Mouse (Mus musculus) intestine, embryonic 16.5 days (tissue): ENCODE results near the gene Efemp2. TPM values are rescaled to one million over a fixed set of nuclear protein-coding genes. Genes with fewer than 3 reads are reported as not detected.

ENCODE experiments used
- ATAC-seq: fragments of 200-750 bp; cut with Nextera tagmentation; 2 replicates; pipeline ENCODE4 v1.8.0; 2017; ENCODE audit warnings: moderate TSS enrichment, moderate library complexity
- H3K27ac ChIP-seq: fragments of 300-500 bp; sonication (generic); 2 replicates; pipeline ENCODE4 v1.5.1; 2014; ENCODE audit warnings: mild to moderate bottlenecking, low read length
- H3K27me3 ChIP-seq: fragments of 300-500 bp; sonication (generic); replicated peaks from 2 replicates; pipeline ENCODE4 v1.6.1; 2014; ENCODE audit warnings: low read length, control low read depth, mixed read lengths; ENCODE audit not compliant: control insufficient read depth, insufficient read depth
- H3K36me3 ChIP-seq: fragments of 300-500 bp; sonication (generic); 2 replicates; pipeline ENCODE4 v1.6.1; 2014; ENCODE audit warnings: low read length, control low read depth; ENCODE audit not compliant: control insufficient read depth, insufficient read depth
- H3K4me1 ChIP-seq: fragments of 300-500 bp; sonication (generic); 2 replicates; pipeline ENCODE4 v1.6.1; 2014; ENCODE audit warnings: low read length, control low read depth, mixed read lengths; ENCODE audit not compliant: control insufficient read depth, insufficient read depth
- H3K4me2 ChIP-seq: fragments of 300-500 bp; sonication (generic); 2 replicates; pipeline ENCODE4 v1.6.1; 2014; ENCODE audit warnings: low read depth, low read length, control low read depth
- H3K4me3 ChIP-seq: fragments of 300-500 bp; sonication (generic); 2 replicates; pipeline ENCODE4 v1.5.1; 2014; ENCODE audit warnings: mild to moderate bottlenecking, low read length
- H3K9ac ChIP-seq: fragments of 300-500 bp; sonication (generic); 2 replicates; pipeline ENCODE4 v1.6.1; 2014; ENCODE audit warnings: low read depth, low read length
- H3K9me3 ChIP-seq: fragments of 300-500 bp; sonication (generic); 2 replicates; pipeline ENCODE4 v1.6.1; 2016; ENCODE audit warnings: low read length, control low read depth; ENCODE audit not compliant: control insufficient read depth
- WGBS: fragments of 180-500 bp; shearing (Covaris S2); extraction: QIAGEN DNeasy Blood & Tissue Kit; methylation state at CpG from one replicate; pipeline ENCODE4 v1.1.7; 2014; 5-methylcytosine and 5-hydroxymethylcytosine counted together
- polyA plus RNA-seq: library from polyadenylated mRNA; unstranded; fragments of >200 nt; fragmentation: Nextera tagmentation; extraction: Ambion mirVana; gene quantifications from 2 replicates; pipeline ENCODE4 v1.2.1, GENCODE M21; 2015

Efemp2 gene
- polyA plus RNA-seq, 1 experiment from 2014 or later, result 112 TPM

- WGBS, result 6% methylated on average over 36 of the region's 36 CpGs
Observed at GRCm38 (mm10) chr19:5448354-5449150, 25.2 kb upstream of the Efemp2 start.

GRCm38 (mm10) chr19:5449673-5450072 lies 24.1 kb upstream of the Efemp2 start:
- no peak for ATAC-seq
- no peaks in the 10 kb centered on the region; the same call in 1 of the 2 replicates for H3K36me3 ChIP-seq
- WGBS, result 76% methylated on average over 3 of the region's 3 CpGs
- peaks cover 10% of the 10 kb centered on the region for H3K4me1 ChIP-seq
- peaks cover 28% of the 10 kb centered on the region for H3K27me3 ChIP-seq
- H3K4me2 ChIP-seq, result no peak overlapping the region
- no peak overlapping the region for H3K27ac ChIP-seq
- no peaks in the 10 kb centered on the region for H3K9me3 ChIP-seq
- H3K4me3 ChIP-seq, result no peak overlapping the region
- H3K9ac ChIP-seq, result no peak overlapping the region

More at GRCm38 (mm10) chr19:5448354-5449150, 25.2 kb upstream of the Efemp2 start:
- ATAC-seq, result peak; percentile 20; the same call in 1 of the 2 replicates
- H3K36me3 ChIP-seq, result no peaks in the 10 kb centered on the region
- peaks cover 28% of the 10 kb centered on the region for H3K27me3 ChIP-seq
- peak overlapping the region; percentile 62 for H3K4me3 ChIP-seq
- H3K27ac ChIP-seq, result no peak overlapping the region
- H3K9me3 ChIP-seq, result no peaks in the 10 kb centered on the region
- H3K4me2 ChIP-seq, result peak overlapping the region; percentile 98
- peak overlapping the region; percentile 57; the same call in 1 of the 2 replicates for H3K9ac ChIP-seq
- peaks cover 10% of the 10 kb centered on the region; the same call in 1 of the 2 replicates for H3K4me1 ChIP-seq

- Histone ChIP-seq H3K9me3 (no peaks in the 10 kb centered on the region), H3K9ac (no peak overlapping the region), H3K4me1 (peaks cover 30% of the 10 kb centered on the region), H3K36me3 (no peaks in the 10 kb centered on the region; the same call in 1 of the 2 replicates), H3K27me3 (peaks cover 28% of the 10 kb centered on the region), H3K4me3 (no peak overlapping the region), H3K4me2 (no peak overlapping the region), H3K27ac (no peak overlapping the region)
- WGBS, result 80% methylated on average over 6 of the region's 6 CpGs
- ATAC-seq, result no peak
Observed at GRCm38 (mm10) chr19:5451766-5452165, 22.0 kb upstream of the Efemp2 start.

GRCm38 (mm10) chr19:5455037-5455436 lies 18.7 kb upstream of the Efemp2 start:
- 82% methylated on average over 12 of the region's 12 CpGs for WGBS
- no peak for ATAC-seq
- peak overlapping the region; percentile 85; the same call in 1 of the 2 replicates for H3K9ac ChIP-seq
- H3K4me3 ChIP-seq, result peak overlapping the region; percentile 65
- no peak overlapping the region for H3K27ac ChIP-seq
- no peaks in the 10 kb centered on the region for H3K9me3 ChIP-seq
- H3K4me2 ChIP-seq, result peak overlapping the region; percentile 98
- no peaks in the 10 kb centered on the region; the same call in 1 of the 2 replicates for H3K36me3 ChIP-seq
- H3K4me1 ChIP-seq, result peaks cover 22% of the 10 kb centered on the region
- peaks cover 5% of the 10 kb centered on the region for H3K27me3 ChIP-seq

GRCm38 (mm10) chr19:5455568-5455967 lies 18.2 kb upstream of the Efemp2 start:
- ATAC-seq, result no peak
- peaks cover 23% of the 10 kb centered on the region for H3K4me1 ChIP-seq
- no peaks in the 10 kb centered on the region; the same call in 1 of the 2 replicates for H3K27me3 ChIP-seq
- peak overlapping the region; percentile 98 for H3K4me2 ChIP-seq
- H3K9me3 ChIP-seq, result no peaks in the 10 kb centered on the region
- H3K9ac ChIP-seq, result peak overlapping the region; percentile 85; the same call in 1 of the 2 replicates
- H3K4me3 ChIP-seq, result peak overlapping the region; percentile 65
- H3K27ac ChIP-seq, result no peak overlapping the region
- 65% methylated on average over 8 of the region's 8 CpGs for WGBS
- H3K36me3 ChIP-seq, result no peaks in the 10 kb centered on the region; the same call in 1 of the 2 replicates

GRCm38 (mm10) chr19:5456241-5456921 lies 17.4 kb upstream of the Efemp2 start:
- peak overlapping the region; percentile 93 for H3K27ac ChIP-seq
- H3K4me2 ChIP-seq, result peak overlapping the region; percentile 98
- WGBS, result 3% methylated on average over 26 of the region's 26 CpGs
- H3K4me3 ChIP-seq, result peak overlapping the region; percentile 65
- no peaks in the 10 kb centered on the region for H3K9me3 ChIP-seq
- no peaks in the 10 kb centered on the region for H3K27me3 ChIP-seq
- H3K36me3 ChIP-seq, result peaks cover under 1% of the 10 kb centered on the region; the same call in 1 of the 2 replicates
- ATAC-seq, result no peak
- H3K9ac ChIP-seq, result peak overlapping the region; percentile 85
- peaks cover 28% of the 10 kb centered on the region for H3K4me1 ChIP-seq

- Histone ChIP-seq H3K9me3 (no peaks in the 10 kb centered on the region), H3K27ac (peak overlapping the region; percentile 93), H3K9ac (peak overlapping the region; percentile 85), H3K36me3 (peaks cover 3% of the 10 kb centered on the region; the same call in 1 of the 2 replicates), H3K4me3 (peak overlapping the region; percentile 65), H3K4me2 (peak overlapping the region; percentile 98), H3K4me1 (peaks cover 30% of the 10 kb centered on the region), H3K27me3 (no peaks in the 10 kb centered on the region)
- WGBS, result under 1% methylated on average over 70 of the region's 70 CpGs
- ATAC-seq, result peak; percentile 88
Observed at GRCm38 (mm10) chr19:5456922-5457745, 16.6 kb upstream of the Efemp2 start.

- H3K9me3 ChIP-seq, result no peaks in the 10 kb centered on the region
- peaks cover 30% of the 10 kb centered on the region for H3K4me1 ChIP-seq
- peak within 1 kb of the TSS; percentile 85 for H3K9ac ChIP-seq
- peak; percentile 12 for ATAC-seq
- no peaks in the 10 kb centered on the region for H3K27me3 ChIP-seq
- H3K4me2 ChIP-seq, result peak within 1 kb of the TSS; percentile 98
- peaks cover 3% of the 10 kb centered on the region; the same call in 1 of the 2 replicates for H3K36me3 ChIP-seq
- 12% methylated on average over 14 of the region's 14 CpGs for WGBS
- peak within 1 kb of the TSS; percentile 93 for H3K27ac ChIP-seq
- H3K4me3 ChIP-seq, result peak within 1 kb of the TSS; percentile 65
Observed at GRCm38 (mm10) chr19:5457746-5458442, 15.9 kb upstream of the Efemp2 start, which contains the start of gene Ccdc85b. Gene Ccdc85b, minus strand, starts transcription at chr19:5457894.
